11 mouse cellular contexts compared by ENCODE assay signal in the genomic region with DNA sequence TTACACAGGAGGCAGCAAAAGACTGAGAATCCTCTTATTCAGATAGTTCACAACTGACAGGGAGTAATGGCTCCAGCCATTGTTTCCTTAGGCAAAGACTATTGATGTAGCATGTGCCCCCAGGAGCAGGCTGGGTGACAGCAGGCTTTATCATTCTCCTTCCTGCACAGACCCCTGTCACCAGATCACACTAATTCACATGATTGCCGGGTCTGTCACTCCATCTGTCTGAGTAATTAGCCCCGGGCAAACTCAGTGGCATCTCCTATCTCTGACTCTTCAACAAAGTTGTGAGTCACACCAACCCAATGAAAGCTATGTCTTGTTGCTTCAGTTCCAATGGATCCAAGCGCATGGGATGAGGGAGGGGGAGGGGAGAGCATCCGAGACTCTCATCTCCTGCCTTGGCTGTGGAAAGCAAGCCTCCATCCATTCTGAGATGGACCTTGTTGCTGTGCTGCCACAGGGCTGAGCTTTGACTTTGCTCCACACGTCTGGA.
DNase-seq lines count a peak whose midpoint lies in the region; ATAC-seq lines count a peak whose summit lies in the region.
"Had no signal": no experiment of that assay in that cellular context is flagged by ENCODE, and none has a peak within 500 bp of the region (broad histone marks: within the 10 kb centered on the region; RNA-seq: fewer than 3 reads in every experiment).

No protein-coding gene starts in this region.

- H3K4me2 ChIP-seq in hindbrain, embryonic 11.5 days (replicated peaks; ENCODE audit: low read depth, low read length) = no peak overlapping the region
- H3K4me2 ChIP-seq in midbrain, embryonic 16.5 days (ENCODE audit: low read length) = no peak overlapping the region

- WGBS in hindbrain, embryonic 11.5 days = 15% methylated on average over 5 of the region's 5 CpGs
- WGBS in midbrain, embryonic 16.5 days = 27% methylated on average over 5 of the region's 5 CpGs

- H3K4me3 ChIP-seq in hindbrain, embryonic 11.5 days (ENCODE audit: low read depth, low read length) = no peak overlapping the region
- H3K4me3 ChIP-seq in midbrain, embryonic 16.5 days (ENCODE audit: low read depth, low read length) = no peak overlapping the region
- H3K4me3 ChIP-seq: heart, embryonic 10.5 days; myocyte had no signal

- no peaks in the 10 kb centered on the region for H3K9me3 ChIP-seq in hindbrain, embryonic 11.5 days (ENCODE audit: control insufficient read depth, low read length)
- H3K9me3 ChIP-seq in midbrain, embryonic 16.5 days (replicated peaks; ENCODE audit: control insufficient read depth, low read length, poor library complexity, severe bottlenecking) = no peaks in the 10 kb centered on the region
- H3K9me3 ChIP-seq: heart, embryonic 10.5 days had no signal

- H3K36me3 ChIP-seq in hindbrain, embryonic 11.5 days (ENCODE audit: control insufficient read depth, insufficient read depth, low read length) = no peaks in the 10 kb centered on the region
- no peaks in the 10 kb centered on the region for H3K36me3 ChIP-seq in midbrain, embryonic 16.5 days (ENCODE audit: control insufficient read depth, insufficient read depth, low read length)
- H3K36me3 ChIP-seq: heart, embryonic 10.5 days had no signal

- no peak overlapping the region for H3K9ac ChIP-seq in hindbrain, embryonic 11.5 days (ENCODE audit: low read depth, low read length)
- H3K9ac ChIP-seq in midbrain, embryonic 16.5 days (ENCODE audit: low read depth, low read length) = no peak overlapping the region

- DNase-seq in heart, adult 11 months = peak; percentile 58
- no peak for DNase-seq in heart, adult 18-20 months
- peak; percentile 69 for DNase-seq in embryo, embryonic 10 days (ENCODE audit: low spot score)
- DNase-seq in hindbrain, embryonic 11.5 days (ENCODE audit: low spot score) = peak; percentile 54
- DNase-seq in T-cell, adult 2 months (ENCODE audit: low spot score) = no peak
- no peak for DNase-seq in thymus, postnatal 36 days
- DNase-seq in gastrocnemius, postnatal 10 days = no peak
- DNase-seq: kidney, postnatal 14 days had no signal

- ATAC-seq in hindbrain, embryonic 11.5 days (ENCODE audit: low FRiP score) = peak; percentile 75
- peak; percentile 79 for ATAC-seq in midbrain, embryonic 16.5 days

- H3K27ac ChIP-seq in hindbrain, embryonic 11.5 days (ENCODE audit: low read depth, low read length) = 0 out of 2 replicates have a peak overlapping the region, but pooled peaks have one; percentile 42
- H3K27ac ChIP-seq in midbrain, embryonic 16.5 days (ENCODE audit: low read length) = no peak overlapping the region

- 0 out of 2 replicates have a peak, but pooled peaks cover 2% of the 10 kb centered on the region for H3K4me1 ChIP-seq in hindbrain, embryonic 11.5 days (replicated peaks; ENCODE audit: control insufficient read depth, insufficient read depth, low read length)
- peaks cover 8% of the 10 kb centered on the region; the same call in 1 of the 2 replicates for H3K4me1 ChIP-seq in midbrain, embryonic 16.5 days (ENCODE audit: control insufficient read depth, insufficient read depth, low read length)

- H3K27me3 ChIP-seq in hindbrain, embryonic 11.5 days (ENCODE audit: control insufficient read depth, insufficient read depth, low read length) = peaks cover 2% of the 10 kb centered on the region; the same call in 1 of the 2 replicates
- no peaks in the 10 kb centered on the region for H3K27me3 ChIP-seq in midbrain, embryonic 16.5 days (ENCODE audit: control insufficient read depth, insufficient read depth, low read depth, low read length)

Comparison
In these comparisons a context has a peak if more than half of its experiments do, and no peak if none do; other contexts are left out.
1. DNase-seq: peak in heart, adult 11 months (single experiment), embryo, embryonic 10 days (single experiment) and hindbrain, embryonic 11.5 days (single experiment); none in heart, adult 18-20 months (0 of 2), T-cell, adult 2 months (single experiment), thymus, postnatal 36 days (0 of 2) and gastrocnemius, postnatal 10 days (single experiment).